Mouse (Mus musculus) layer of hippocampus, adult 9-11 months (tissue): ENCODE data around the gene Map4k1.

Source experiments
- DNase-seq: peaks from one replicate; pipeline ENCODE4 v3.0.0; 2022

Map4k1 gene

GRCm38 (mm10) chr7:28981651-28982273 is at the start of gene Map4k1, which contains the start of gene Eif3k:
Gene Map4k1, plus strand, starts transcription at chr7:28982050.
Gene Eif3k, minus strand, starts transcription at chr7:28981864.
- DNase-seq: peak; percentile 99

- no peak for DNase-seq
Observed at GRCm38 (mm10) chr7:28932421-28933041, 49.3 kb upstream of the Map4k1 start.

GRCm38 (mm10) chr7:28933825-28934224 is 48.0 kb upstream of the Map4k1 start:
- DNase-seq: no peak

- no peak for DNase-seq
Observed at GRCm38 (mm10) chr7:28936787-28937186, 45.1 kb upstream of the Map4k1 start.

GRCm38 (mm10) chr7:28938654-28939053 is 43.2 kb upstream of the Map4k1 start:
- no peak for DNase-seq

GRCm38 (mm10) chr7:28939418-28940183 is 42.2 kb upstream of the Map4k1 start:
- no peak for DNase-seq

GRCm38 (mm10) chr7:28941129-28941528 is 40.7 kb upstream of the Map4k1 start:
- no peak for DNase-seq

GRCm38 (mm10) chr7:28941542-28941941 is 40.3 kb upstream of the Map4k1 start:
- no peak for DNase-seq

- DNase-seq: no peak
Observed at GRCm38 (mm10) chr7:28943451-28944180, 38.2 kb upstream of the Map4k1 start.

- no peak for DNase-seq
Observed at GRCm38 (mm10) chr7:28944756-28945415, 37.0 kb upstream of the Map4k1 start.

- DNase-seq: no peak
Observed at GRCm38 (mm10) chr7:28945416-28946270, 36.2 kb upstream of the Map4k1 start.

- no peak for DNase-seq
Observed at GRCm38 (mm10) chr7:28946271-28946610, 35.6 kb upstream of the Map4k1 start.

GRCm38 (mm10) chr7:28948746-28949145 is 33.1 kb upstream of the Map4k1 start:
- DNase-seq: no peak

- DNase-seq: no peak
Observed at GRCm38 (mm10) chr7:28949298-28949697, 32.6 kb upstream of the Map4k1 start.

GRCm38 (mm10) chr7:28950346-28951037 is 31.4 kb upstream of the Map4k1 start:
- DNase-seq: no peak

GRCm38 (mm10) chr7:28951764-28952163 is 30.1 kb upstream of the Map4k1 start:
- no peak for DNase-seq

- DNase-seq: no peak
Observed at GRCm38 (mm10) chr7:28952786-28953185, 29.1 kb upstream of the Map4k1 start.

- no peak for DNase-seq
Observed at GRCm38 (mm10) chr7:28953476-28954376, 28.1 kb upstream of the Map4k1 start.

GRCm38 (mm10) chr7:28954773-28955172 is 27.1 kb upstream of the Map4k1 start:
- no peak for DNase-seq

- no peak for DNase-seq
Observed at GRCm38 (mm10) chr7:28955295-28955897, 26.5 kb upstream of the Map4k1 start.
